8 mouse cellular contexts compared by ENCODE assay signal in the genomic region with DNA sequence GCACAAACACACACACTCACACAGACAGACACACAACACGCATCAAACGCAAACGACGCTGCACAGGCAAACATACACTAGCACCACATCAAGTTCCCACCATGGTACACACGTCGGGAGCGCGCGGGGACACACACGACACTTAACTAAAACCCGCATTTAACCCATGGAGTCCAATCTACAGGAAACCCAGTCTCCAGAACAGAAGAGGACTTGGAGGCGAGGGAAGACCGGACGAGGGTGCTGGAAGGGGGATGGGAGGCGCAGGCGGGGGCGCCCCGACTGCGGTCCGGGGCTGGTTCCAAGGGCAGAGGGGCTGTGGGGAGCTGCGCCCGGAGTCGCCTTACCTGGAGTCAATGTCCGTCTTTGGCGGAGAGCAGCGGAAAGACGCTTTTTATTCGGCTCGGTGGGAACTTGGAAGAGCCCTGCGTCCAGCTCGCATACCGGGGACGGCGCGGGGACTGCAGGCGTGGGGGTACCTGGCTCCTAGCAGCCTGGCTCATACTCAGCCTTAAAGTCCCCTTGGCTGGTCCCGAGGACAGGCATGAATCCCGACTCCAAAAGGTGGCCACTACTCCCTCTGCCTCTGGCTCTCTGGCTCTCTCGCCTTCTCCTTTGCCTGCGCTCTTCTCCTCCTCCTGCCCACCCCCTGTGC. TPM values are rescaled to one million over a fixed set of nuclear protein-coding genes. Genes with fewer than 3 reads are reported as not detected.
DNase-seq lines count a peak whose midpoint lies in the region; ATAC-seq and TF ChIP-seq lines count a peak whose summit lies in the region.

No protein-coding gene starts in this region.

- peak overlapping the region; percentile 44 for H3K4me3 ChIP-seq in lung, postnatal 0 days (ENCODE audit: low read depth, low read length)
- H3K4me3 ChIP-seq in hindbrain, embryonic 16.5 days (ENCODE audit: low read length): peak overlapping the region; percentile 60
- H3K4me3 ChIP-seq in neural tube, embryonic 14.5 days (ENCODE audit: low read depth, low read length): peak overlapping the region; percentile 44

- H3K4me2 ChIP-seq in lung, postnatal 0 days (replicated peaks; ENCODE audit: low read depth, low read length): peak overlapping the region; percentile 53
- peak overlapping the region; percentile 70 for H3K4me2 ChIP-seq in hindbrain, embryonic 16.5 days (ENCODE audit: low read length)
- peak overlapping the region; percentile 62 for H3K4me2 ChIP-seq in neural tube, embryonic 14.5 days (ENCODE audit: low read depth, low read length)

- no peaks in the 10 kb centered on the region for H3K27me3 ChIP-seq in lung, postnatal 0 days (replicated peaks; ENCODE audit: insufficient read depth, low read length)
- H3K27me3 ChIP-seq in hindbrain, embryonic 16.5 days (replicated peaks; ENCODE audit: control insufficient read depth, insufficient read depth, low read length): no peaks in the 10 kb centered on the region
- H3K27me3 ChIP-seq in neural tube, embryonic 14.5 days (ENCODE audit: control insufficient read depth, insufficient read depth, low read length): no peaks in the 10 kb centered on the region

- H3K27ac ChIP-seq in lung, postnatal 0 days (ENCODE audit: low read length): no peak overlapping the region
- H3K27ac ChIP-seq in hindbrain, embryonic 16.5 days (ENCODE audit: low read depth, low read length): peak overlapping the region; percentile 79
- H3K27ac ChIP-seq in neural tube, embryonic 14.5 days (ENCODE audit: low read depth, low read length): peak overlapping the region; percentile 74

- intact Hi-C loops in gastrocnemius, postnatal 14 days (cut with DNase I; ENCODE audit: low total_unique reads): no loop called here

- WGBS in lung, postnatal 0 days: 0% methylated on average over 39 of the region's 40 CpGs
- WGBS in hindbrain, embryonic 16.5 days: under 1% methylated on average over 40 of the region's 40 CpGs
- 0% methylated on average over 40 of the region's 40 CpGs for WGBS in neural tube, embryonic 14.5 days

- H3K36me3 ChIP-seq in lung, postnatal 0 days (ENCODE audit: insufficient read depth, low read length): no peaks in the 10 kb centered on the region
- no peaks in the 10 kb centered on the region for H3K36me3 ChIP-seq in hindbrain, embryonic 16.5 days (ENCODE audit: control insufficient read depth, insufficient read depth, low read length)
- H3K36me3 ChIP-seq in neural tube, embryonic 14.5 days (ENCODE audit: control insufficient read depth, insufficient read depth, low read length): no peaks in the 10 kb centered on the region

- TF ChIP-seq CTCF in lung, postnatal 0 days (IDR thresholded peaks at IDR 0.05): no peak

- no peaks in the 10 kb centered on the region for H3K4me1 ChIP-seq in lung, postnatal 0 days (ENCODE audit: insufficient read depth, low read depth, low read length)
- peaks cover 5% of the 10 kb centered on the region for H3K4me1 ChIP-seq in hindbrain, embryonic 16.5 days (ENCODE audit: control insufficient read depth, insufficient read depth, low read depth, low read length)
- H3K4me1 ChIP-seq in neural tube, embryonic 14.5 days (ENCODE audit: control insufficient read depth, insufficient read depth, low read length): 0 out of 2 replicates have a peak, but pooled peaks cover 4% of the 10 kb centered on the region

- H3K9me3 ChIP-seq in lung, postnatal 0 days (ENCODE audit: low read length): no peaks in the 10 kb centered on the region
- no peaks in the 10 kb centered on the region for H3K9me3 ChIP-seq in hindbrain, embryonic 16.5 days (ENCODE audit: control insufficient read depth, low read length)
- no peaks in the 10 kb centered on the region for H3K9me3 ChIP-seq in neural tube, embryonic 14.5 days (ENCODE audit: control insufficient read depth, low read length)

- peak; percentile 18 for DNase-seq in embryo, embryonic 10 days (ENCODE audit: low spot score)
- no peak for DNase-seq in embryo, embryonic 9.5 days (ENCODE audit: extremely low spot score)
- DNase-seq in lung, postnatal 0 days (ENCODE audit: low spot score): no peak
- DNase-seq in lung, postnatal 36 days: no peak
- DNase-seq in kidney, postnatal 25 days: no peak
- DNase-seq in gastrocnemius, postnatal 14 days: no peak

- no peak for ATAC-seq in lung, postnatal 0 days
- peak; percentile 19 for ATAC-seq in hindbrain, embryonic 16.5 days
- ATAC-seq in neural tube, embryonic 14.5 days (ENCODE audit: low read depth): peak; percentile 47

- no peak for TF ChIP-seq EP300 in lung, postnatal 0 days (IDR thresholded peaks at IDR 0.05)

- no peak overlapping the region for H3K9ac ChIP-seq in lung, postnatal 0 days (replicated peaks; ENCODE audit: low read depth)
- H3K9ac ChIP-seq in hindbrain, embryonic 16.5 days (ENCODE audit: low read depth, low read length): peak overlapping the region; percentile 77
- peak overlapping the region; percentile 68 for H3K9ac ChIP-seq in neural tube, embryonic 14.5 days (replicated peaks; ENCODE audit: low read depth, low read length)

RNA-seq across cellular contexts. Expression of gene Brinp1, which starts 0.4 kb away (rescaled TPM):
- polyA plus RNA-seq in lung, postnatal 0 days (2015; fragmentation: Nextera tagmentation; extraction: Ambion mirVana): 13.6 and 16.4 TPM in 2 replicates
- polyA plus RNA-seq in hindbrain, embryonic 16.5 days (2015; fragmentation: Nextera tagmentation; extraction: Ambion mirVana): 86.3 and 92.0 TPM in 2 replicates
- 86.2 and 101 TPM in 2 replicates for polyA plus RNA-seq in neural tube, embryonic 14.5 days (2014; fragmentation: Nextera tagmentation; extraction: Ambion mirVana)
- under 1 TPM in 1 of 2 experiments, not detected in 1; 0.14 TPM for total RNA-seq in gastrocnemius, postnatal 14 days (2021)
